Mouse (Mus musculus) frontal cortex, postnatal 25 days (tissue): ENCODE data around the gene Gabrp.
A peak's percentile ranks its signal among the peaks of the same experiment; 100 is the strongest.

Experiments
- DNase-seq, 2 experiments: peaks; one replicate each; pipeline ENCODE4 v3.0.0; 2022; ENCODE audit warnings: low spot score in 2 of 2

Gabrp gene

GRCm38 (mm10) chr11:33529576-33529975 is 49.2 kb downstream of the Gabrp start:
- no peak for DNase-seq

DNA sequence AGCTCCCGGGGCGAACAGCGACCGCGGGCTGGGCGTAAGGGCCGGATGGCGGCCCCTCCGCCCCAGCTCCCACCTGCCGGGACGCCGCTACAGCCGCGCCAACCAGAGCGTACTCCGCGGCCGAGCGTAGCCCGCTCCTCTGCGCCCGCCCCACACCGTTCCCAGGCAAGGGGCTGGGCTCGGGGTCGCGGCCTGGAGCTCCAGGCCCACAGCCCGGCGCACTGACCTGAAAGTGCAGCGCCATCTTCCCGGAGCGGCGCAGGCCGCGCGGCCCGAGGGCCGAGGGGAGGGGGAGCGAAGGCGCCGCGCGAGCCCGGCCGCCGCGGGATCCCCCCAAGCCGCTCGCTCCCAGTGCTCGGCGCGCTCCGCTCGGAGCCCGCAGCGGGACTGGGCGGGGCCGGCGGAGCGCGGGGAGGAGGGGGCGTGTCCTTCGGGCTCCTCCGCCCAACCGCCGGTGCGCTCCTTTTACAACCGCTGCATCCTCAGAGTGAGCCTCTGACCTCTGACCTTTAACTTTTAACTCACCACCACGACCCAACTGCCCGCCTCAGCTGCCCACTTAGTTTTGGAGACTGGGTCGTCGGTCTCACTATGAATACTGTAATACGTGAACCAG is 65.3 kb downstream of the Gabrp start, which contains the start of gene Ranbp17:
Gene Ranbp17 (minus strand): TSS at position 371 of the 616 bp plus-strand sequence.
- DNase-seq: peak in 1 of 2 experiments; percentile 6

- DNase-seq: peak; percentile 25 to 39
Observed at GRCm38 (mm10) chr11:33512854-33513375, 65.8 kb downstream of the Gabrp start.

GRCm38 (mm10) chr11:33509401-33509800 is 69.4 kb downstream of the Gabrp start:
- no peak for DNase-seq
